Mouse (Mus musculus): Measurements from ENCODE around the gene Elavl3. TPM values are rescaled to one million over a fixed set of nuclear protein-coding genes. Genes with fewer than 3 reads are reported as not detected.

Elavl3 gene
- total RNA-seq, 2 experiments from 2014 or later, result not detected

DNA sequence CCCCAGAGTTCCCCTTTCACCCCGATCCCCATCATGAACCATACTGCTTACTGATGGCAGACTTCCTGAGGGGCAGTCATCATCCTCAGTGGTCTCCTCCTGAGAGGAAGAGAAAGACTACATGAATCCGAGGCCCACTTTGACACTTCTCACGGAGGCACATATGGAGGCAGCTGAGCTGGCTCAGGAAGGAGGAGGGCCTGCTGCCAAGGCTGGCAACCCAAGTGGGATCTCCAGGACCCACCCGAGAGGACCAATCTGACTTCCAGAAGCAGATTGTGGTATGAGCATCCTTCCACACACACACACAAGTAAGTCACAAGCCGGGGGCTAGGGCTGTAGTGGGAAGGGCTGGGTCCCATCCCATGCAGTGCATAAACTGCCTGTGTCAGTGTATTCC lies 74.5 kb downstream of the Elavl3 start:
- no peak for ATAC-seq (replicated peaks; ENCODE audit: low FRiP score, low TSS enrichment, poor library complexity, severe bottlenecking)

DNA sequence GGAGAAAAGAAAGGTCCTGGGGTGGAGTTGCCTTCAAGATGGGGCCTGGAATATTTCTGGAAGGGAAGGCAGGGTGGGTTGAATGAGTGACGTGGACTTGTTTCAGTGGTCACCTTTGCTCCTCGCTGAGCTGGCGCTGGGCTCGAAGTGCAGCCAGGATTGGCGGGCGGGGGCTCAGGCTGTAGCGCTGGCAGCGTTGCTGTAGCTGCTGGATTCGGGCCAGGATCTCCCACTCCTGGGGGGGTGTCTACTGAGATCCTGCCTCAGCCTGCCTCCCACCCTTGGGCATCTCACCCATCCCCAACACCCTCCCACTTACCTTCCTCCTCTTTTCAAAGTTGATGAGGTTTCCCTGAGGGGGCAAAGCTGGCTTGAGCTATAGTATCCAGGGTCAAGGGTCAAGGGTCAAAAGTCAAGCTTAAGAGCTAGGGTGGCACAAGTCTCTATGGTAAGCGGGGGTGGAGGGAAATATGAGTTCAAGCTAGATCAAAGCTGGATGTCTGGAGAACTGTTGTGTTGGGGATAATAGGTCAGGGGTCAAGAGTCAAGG lies 75.1 kb downstream of the Elavl3 start:
- no peak for ATAC-seq (replicated peaks; ENCODE audit: low FRiP score, low TSS enrichment, poor library complexity, severe bottlenecking)

GRCm38 (mm10) chr9:21969304-21969703 lies 82.5 kb downstream of the Elavl3 start:
- no peak for ATAC-seq (replicated peaks; ENCODE audit: low FRiP score, low TSS enrichment, poor library complexity, severe bottlenecking)

DNA sequence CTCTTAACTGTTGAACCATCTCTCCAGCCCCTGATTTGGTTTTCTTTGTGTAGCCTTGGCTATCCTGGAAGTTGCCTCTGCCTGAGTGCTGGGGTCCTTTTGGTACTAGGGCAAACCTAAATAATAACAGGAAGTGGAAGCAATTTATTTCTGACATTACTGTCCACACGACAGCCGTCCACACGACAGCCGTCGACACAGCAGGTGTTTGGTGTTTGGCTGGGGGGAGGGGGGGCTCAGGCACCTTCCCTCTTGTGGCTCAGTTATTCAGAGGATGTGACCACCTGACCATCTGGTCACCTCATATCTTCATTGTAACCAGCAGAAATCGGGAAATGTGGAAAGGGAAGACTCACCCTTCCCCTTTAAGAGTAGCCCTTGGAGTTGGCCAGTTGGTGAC lies 82.9 kb downstream of the Elavl3 start:
- ATAC-seq (replicated peaks; ENCODE audit: low FRiP score, low TSS enrichment, poor library complexity, severe bottlenecking), result no peak

Other genes with a start within 250 kb of the Elavl3 start
- not detected in 2 replicates for gene Angptl8, start 216.5 kb downstream of the Elavl3 start, total RNA-seq (2014; fragmentation: Nextera tagmentation)
- gene Angptl8, start 216.5 kb downstream of the Elavl3 start, total RNA-seq (2017), result not detected in 2 replicates
- gene Dock6, start 199.4 kb downstream of the Elavl3 start, total RNA-seq (2014; fragmentation: Nextera tagmentation), result 0.37 and 0.57 TPM in 2 replicates
- 0.15 and 0.23 TPM in 2 replicates for gene Dock6, start 199.4 kb downstream of the Elavl3 start, total RNA-seq (2017)
- gene Rab3d, start 133.8 kb downstream of the Elavl3 start, total RNA-seq (2014; fragmentation: Nextera tagmentation), result 4.9 and 8.7 TPM in 2 replicates
- gene Rab3d, start 133.8 kb downstream of the Elavl3 start, total RNA-seq (2017), result 8.1 and 8.6 TPM in 2 replicates
- gene Ccdc159, start 124.6 kb downstream of the Elavl3 start, total RNA-seq (2014; fragmentation: Nextera tagmentation), result not detected in 2 replicates
- gene Ccdc159, start 124.6 kb downstream of the Elavl3 start, total RNA-seq (2017), result 0.46 TPM in 1 of 2 replicates, not detected in the other
- 9.1 and 11.4 TPM in 2 replicates for gene Tmem205, start 124.5 kb downstream of the Elavl3 start, total RNA-seq (2014; fragmentation: Nextera tagmentation)
- 4.1 and 8.5 TPM in 2 replicates for gene Tmem205, start 124.5 kb downstream of the Elavl3 start, total RNA-seq (2017)
- not detected in 2 replicates for gene Plppr2, start 115.0 kb downstream of the Elavl3 start, total RNA-seq (2014; fragmentation: Nextera tagmentation)
- gene Plppr2, start 115.0 kb downstream of the Elavl3 start, total RNA-seq (2017), result not detected in 2 replicates
- gene Swsap1, start 96.3 kb downstream of the Elavl3 start, total RNA-seq (2014; fragmentation: Nextera tagmentation), result 4.1 and 9.1 TPM in 2 replicates
- gene Swsap1, start 96.3 kb downstream of the Elavl3 start, total RNA-seq (2017), result 1.2 and 4.8 TPM in 2 replicates
- gene Epor, start 88.5 kb downstream of the Elavl3 start, total RNA-seq (2014; fragmentation: Nextera tagmentation), result 109 and 131 TPM in 2 replicates
- gene Epor, start 88.5 kb downstream of the Elavl3 start, total RNA-seq (2017), result 35.2 and 48.6 TPM in 2 replicates
- not detected in 2 replicates for gene Rgl3, start 62.6 kb downstream of the Elavl3 start, total RNA-seq (2014; fragmentation: Nextera tagmentation)
- not detected in 2 replicates for gene Rgl3, start 62.6 kb downstream of the Elavl3 start, total RNA-seq (2017)
- gene Ccdc151, start 49.4 kb downstream of the Elavl3 start, total RNA-seq (2014; fragmentation: Nextera tagmentation), result 1.2 TPM in 1 of 2 replicates, not detected in the other
- not detected in 2 replicates for gene Ccdc151, start 49.4 kb downstream of the Elavl3 start, total RNA-seq (2017)
- 45.7 and 56.7 TPM in 2 replicates for gene Prkcsh, start 49.2 kb downstream of the Elavl3 start, total RNA-seq (2014; fragmentation: Nextera tagmentation)
- 102 and 107 TPM in 2 replicates for gene Prkcsh, start 49.2 kb downstream of the Elavl3 start, total RNA-seq (2017)
- gene Gm49318, start 19.2 kb upstream of the Elavl3 start, total RNA-seq (2014; fragmentation: Nextera tagmentation), result not detected in 2 replicates
- gene Gm49318, start 19.2 kb upstream of the Elavl3 start, total RNA-seq (2017), result not detected in 2 replicates
- 10.0 and 11.0 TPM in 2 replicates for gene Zfp653, start 19.4 kb upstream of the Elavl3 start, total RNA-seq (2014; fragmentation: Nextera tagmentation)
- gene Zfp653, start 19.4 kb upstream of the Elavl3 start, total RNA-seq (2017), result 4.2 and 9.0 TPM in 2 replicates
- gene Ecsit, start 33.4 kb upstream of the Elavl3 start, total RNA-seq (2014; fragmentation: Nextera tagmentation), result 35.7 and 37.0 TPM in 2 replicates
- 18.6 and 36.6 TPM in 2 replicates for gene Ecsit, start 33.4 kb upstream of the Elavl3 start, total RNA-seq (2017)
- not detected in 2 replicates for gene Cnn1, start 47.2 kb upstream of the Elavl3 start, total RNA-seq (2014; fragmentation: Nextera tagmentation)
- gene Cnn1, start 47.2 kb upstream of the Elavl3 start, total RNA-seq (2017), result 0.19 TPM in 1 of 2 replicates, not detected in the other
- 95.3 and 98.7 TPM in 2 replicates for gene Elof1, start 65.1 kb upstream of the Elavl3 start, total RNA-seq (2014; fragmentation: Nextera tagmentation)
- gene Elof1, start 65.1 kb upstream of the Elavl3 start, total RNA-seq (2017), result 31.1 and 51.7 TPM in 2 replicates
- 11.3 and 19.4 TPM in 2 replicates for gene Acp5, start 83.7 kb upstream of the Elavl3 start, total RNA-seq (2014; fragmentation: Nextera tagmentation)
- gene Acp5, start 83.7 kb upstream of the Elavl3 start, total RNA-seq (2017), result 2.2 and 6.5 TPM in 2 replicates
- gene Pigyl, start 104.8 kb upstream of the Elavl3 start, total RNA-seq (2014; fragmentation: Nextera tagmentation), result 31.2 and 49.5 TPM in 2 replicates
- gene Pigyl, start 104.8 kb upstream of the Elavl3 start, total RNA-seq (2017), result 22.3 and 42.3 TPM in 2 replicates
- gene Zfp872, start 136.1 kb upstream of the Elavl3 start, total RNA-seq (2014; fragmentation: Nextera tagmentation), result not detected in 2 replicates
- not detected in 2 replicates for gene Zfp872, start 136.1 kb upstream of the Elavl3 start, total RNA-seq (2017)
- 50.6 and 53.6 TPM in 2 replicates for gene Zfp809, start 173.7 kb upstream of the Elavl3 start, total RNA-seq (2014; fragmentation: Nextera tagmentation)
- 34.1 and 44.6 TPM in 2 replicates for gene Zfp809, start 173.7 kb upstream of the Elavl3 start, total RNA-seq (2017)
- gene Zfp599, start 207.9 kb upstream of the Elavl3 start, total RNA-seq (2014; fragmentation: Nextera tagmentation), result 6.2 and 6.3 TPM in 2 replicates
- 6.7 and 13.7 TPM in 2 replicates for gene Zfp599, start 207.9 kb upstream of the Elavl3 start, total RNA-seq (2017)

Measured in megakaryocyte-erythroid progenitor cell, adult 5-6 weeks (primary cell).